Mouse (Mus musculus) midbrain, embryonic 14.5 days (tissue): ENCODE data around the gene Toe1. TPM values are rescaled to one million over a fixed set of nuclear protein-coding genes. Genes with fewer than 3 reads are reported as not detected.
A peak's percentile ranks its signal among the peaks of the same experiment; 100 is the strongest.
"Not testable (repeated sequence)": the region's sequence is repeated elsewhere in the genome, so short reads cannot be mapped to it uniquely, and the experiment has no call there.

Source experiments
- ATAC-seq: fragments of 200-750 bp; cut with Nextera tagmentation; 2 replicates; pipeline ENCODE4 v1.8.0; 2017; ENCODE audit warnings: moderate number of reproducible peaks, moderate library complexity; ENCODE audit not compliant: low FRiP score, low TSS enrichment
- DNase-seq: peaks from one replicate; pipeline ENCODE4 v3.0.0-alpha.2; 2015
- H3K27ac ChIP-seq: fragments of 300-500 bp; sonication (generic); replicated peaks from 2 replicates; pipeline ENCODE4 v1.5.1; 2014; ENCODE audit warnings: mild to moderate bottlenecking, low read depth, low read length, moderate library complexity
- H3K27me3 ChIP-seq: fragments of 300-500 bp; sonication (generic); 2 replicates; pipeline ENCODE4 v1.6.1; 2014; ENCODE audit warnings: low read length, control low read depth, mixed read lengths; ENCODE audit not compliant: control insufficient read depth, insufficient read depth
- H3K36me3 ChIP-seq: fragments of 300-500 bp; sonication (generic); 2 replicates; pipeline ENCODE4 v1.6.1; 2014; ENCODE audit warnings: low read length, control low read depth; ENCODE audit not compliant: control insufficient read depth, insufficient read depth
- H3K4me1 ChIP-seq: fragments of 300-500 bp; sonication (generic); 2 replicates; pipeline ENCODE4 v1.6.1; 2014; ENCODE audit warnings: mild to moderate bottlenecking, antibody characterized with exemption, low read length, control low read depth; ENCODE audit not compliant: control insufficient read depth, insufficient read depth
- H3K4me2 ChIP-seq: fragments of 300-500 bp; sonication (generic); 2 replicates; pipeline ENCODE4 v1.6.1; 2014; ENCODE audit warnings: mild to moderate bottlenecking, low read length, moderate library complexity
- H3K4me3 ChIP-seq: fragments of 300-500 bp; sonication (generic); replicated peaks from 2 replicates; pipeline ENCODE4 v1.5.1; 2014; ENCODE audit warnings: low read depth, low read length
- H3K9ac ChIP-seq: fragments of 300-500 bp; sonication (generic); replicated peaks from 2 replicates; pipeline ENCODE4 v1.6.1; 2014; ENCODE audit warnings: mild to moderate bottlenecking, low read length, moderate library complexity
- H3K9me3 ChIP-seq: fragments of 300-500 bp; sonication (generic); 2 replicates; pipeline ENCODE4 v1.6.1; 2016; ENCODE audit warnings: low read length, control low read depth, mixed read lengths; ENCODE audit not compliant: control insufficient read depth
- WGBS: fragments of 180-500 bp; shearing (Covaris S2); extraction: QIAGEN DNeasy Blood & Tissue Kit; methylation state at CpG from one replicate; pipeline ENCODE4 v1.1.7; 2014; 5-methylcytosine and 5-hydroxymethylcytosine counted together
- polyA plus RNA-seq: library from polyadenylated mRNA; unstranded; fragments of >200 nt; fragmentation: Nextera tagmentation; extraction: Ambion mirVana; gene quantifications from 2 replicates; pipeline ENCODE4 v1.2.1, GENCODE M21; 2014

The Toe1 gene
- polyA plus RNA-seq: 22.6 and 30.4 TPM in 2 replicates

DNA sequence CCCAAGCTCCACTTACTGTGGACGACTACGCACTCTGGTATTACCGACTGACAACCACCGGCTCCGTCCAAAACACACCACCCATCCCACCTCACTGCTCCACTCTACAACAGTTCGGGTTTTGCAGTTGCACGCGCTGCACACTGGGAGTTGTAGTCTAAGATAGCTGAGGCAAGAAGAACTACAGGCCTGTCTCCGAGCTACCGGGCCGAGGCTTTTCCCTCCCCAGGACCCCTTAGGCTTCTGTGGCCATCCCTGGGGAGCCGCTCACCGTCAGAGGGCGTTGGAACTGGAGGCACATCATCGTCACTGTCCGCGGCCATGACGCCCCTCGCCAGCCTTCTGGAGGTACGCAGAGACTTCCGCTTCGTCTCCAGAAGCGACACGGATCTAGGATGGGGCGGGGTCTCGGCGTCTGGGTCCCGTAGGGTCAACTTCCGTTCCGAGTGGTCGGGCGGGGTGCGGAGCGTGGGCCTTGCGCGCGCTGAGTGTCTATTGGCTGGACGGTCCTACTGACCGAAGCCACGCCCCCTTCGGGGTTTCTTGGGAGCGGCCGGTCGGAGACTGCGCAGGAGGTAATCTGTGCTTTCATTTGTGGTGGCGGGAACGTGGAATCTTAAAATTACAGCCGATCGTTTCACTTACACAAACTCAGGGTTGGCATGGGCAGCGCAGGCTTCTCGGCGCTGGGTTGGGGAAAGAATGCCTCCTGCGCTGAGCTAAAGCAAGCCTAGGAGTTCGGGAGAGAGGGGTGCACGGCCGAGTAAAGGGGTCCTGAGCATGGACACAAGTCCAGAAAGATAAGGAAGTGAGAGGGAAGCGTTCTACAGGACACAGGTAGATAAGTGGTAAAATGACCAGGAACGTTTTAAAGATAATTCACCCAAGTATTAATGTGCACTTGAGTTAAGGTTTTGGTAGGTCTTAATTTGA is at the start of gene Toe1, which contains the start of gene Mutyh:
TSS of gene Toe1 (minus strand) at position 444 of the 933 bp plus-strand sequence.
TSS of gene Mutyh (plus strand) at position 527 of the 933 bp plus-strand sequence.
- Histone ChIP-seq H3K27ac (peak within 1 kb of the TSS; percentile 89), H3K4me2 (peak within 1 kb of the TSS; percentile 60), H3K9me3 (no peaks in the 10 kb centered on the region), H3K4me1 (peaks cover 7% of the 10 kb centered on the region), H3K36me3 (peaks cover 32% of the 10 kb centered on the region), H3K9ac (peak within 1 kb of the TSS; percentile 78), H3K27me3 (no peaks in the 10 kb centered on the region), H3K4me3 (peak within 1 kb of the TSS; percentile 77)
- WGBS: under 1% methylated on average over 58 of the region's 58 CpGs
- ATAC-seq (peak; percentile 99), DNase-seq (peak; percentile 99)

DNA sequence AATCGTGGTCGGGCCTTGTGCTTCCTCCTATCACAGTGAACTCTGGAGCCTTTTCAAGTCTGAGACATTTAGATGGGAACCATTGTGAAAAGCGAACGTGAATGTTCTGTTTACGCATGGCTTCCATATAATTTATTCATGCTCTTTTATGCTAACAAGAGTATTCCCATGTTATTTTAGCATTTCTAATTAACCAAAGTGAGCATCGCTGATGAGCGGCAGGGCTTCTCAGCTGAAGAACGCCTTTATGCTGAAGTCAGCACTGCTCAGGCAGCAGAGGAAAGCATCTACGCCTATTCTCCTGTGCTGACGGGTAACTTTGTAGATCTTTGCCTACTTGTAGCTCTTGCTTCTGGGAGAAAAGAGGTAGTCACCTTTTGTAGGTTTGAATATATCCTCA is 49.8 kb upstream of the Toe1 start:
- no peak for ATAC-seq
- Histone ChIP-seq H3K9ac (no peak overlapping the region), H3K4me1 (peaks cover 6% of the 10 kb centered on the region; the same call in 1 of the 2 replicates), H3K36me3 (no peaks in the 10 kb centered on the region), H3K4me2 (no peak overlapping the region), H3K4me3 (no peak overlapping the region), H3K9me3 (no peaks in the 10 kb centered on the region), H3K27ac (no peak overlapping the region), H3K27me3 (no peaks in the 10 kb centered on the region)
- peak; percentile 45 for DNase-seq
- WGBS: 50% methylated on average over 10 of the region's 10 CpGs

DNA sequence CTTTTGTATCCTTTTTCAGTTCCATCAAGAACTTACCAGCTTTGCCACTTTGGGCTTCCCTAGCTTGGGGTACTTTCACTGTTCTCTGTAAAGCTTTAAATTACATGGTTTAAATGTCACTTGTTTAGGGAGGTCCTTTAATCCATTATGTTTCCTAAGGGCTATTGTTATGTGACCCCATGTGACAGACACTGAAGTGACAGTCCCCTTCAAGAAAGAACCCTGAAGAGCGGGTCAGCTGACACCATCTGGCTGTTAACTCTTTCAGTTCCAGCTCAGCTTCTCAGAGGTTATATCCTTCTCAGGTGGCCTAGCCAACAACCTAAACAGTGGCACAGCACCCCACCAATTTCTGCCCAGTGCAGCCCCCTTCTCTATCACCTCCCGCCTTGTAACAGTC is 46.8 kb upstream of the Toe1 start:
- no peak for ATAC-seq
- H3K27ac ChIP-seq: no peak overlapping the region

DNA sequence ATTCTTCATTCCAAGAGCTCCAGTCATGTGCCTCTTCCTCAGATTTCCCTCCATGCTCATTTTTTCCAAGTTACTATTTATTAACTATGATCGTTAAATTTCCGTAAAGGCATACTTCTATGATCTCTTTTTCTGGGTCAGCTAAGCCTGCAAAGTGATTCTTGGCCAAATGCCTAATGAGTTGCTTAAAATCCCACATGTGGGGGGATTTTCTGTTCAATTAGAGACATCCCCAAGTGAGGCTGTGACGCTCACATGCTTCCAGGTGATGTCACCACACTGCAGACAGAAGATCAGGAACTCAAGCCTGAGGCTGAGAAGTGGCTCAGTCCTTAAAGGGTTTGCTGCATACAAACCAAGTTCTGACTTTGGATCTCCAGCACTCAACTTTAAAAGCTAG is 42.5 kb upstream of the Toe1 start:
- Histone ChIP-seq H3K36me3 (no peaks in the 10 kb centered on the region), H3K27ac (no peak overlapping the region), H3K9me3 (no peaks in the 10 kb centered on the region), H3K27me3 (no peaks in the 10 kb centered on the region), H3K4me2 (no peak overlapping the region), H3K9ac (no peak overlapping the region), H3K4me3 (no peak overlapping the region), H3K4me1 (peaks cover 6% of the 10 kb centered on the region; the same call in 1 of the 2 replicates)
- no peak for ATAC-seq
- WGBS: 74% methylated on average over 3 of the region's 3 CpGs
- DNase-seq: peak; percentile 13

More for the DNA sequence above, 46.8 kb upstream of the Toe1 start:
- no peaks in the 10 kb centered on the region for H3K27me3 ChIP-seq
- no peak overlapping the region for H3K4me2 ChIP-seq
- peak; percentile 29 for DNase-seq
- no peaks in the 10 kb centered on the region for H3K9me3 ChIP-seq
- WGBS: 15% methylated on average over 2 of the region's 2 CpGs
- H3K4me1 ChIP-seq: peaks cover 6% of the 10 kb centered on the region; the same call in 1 of the 2 replicates
- no peak overlapping the region for H3K4me3 ChIP-seq
- no peak overlapping the region for H3K9ac ChIP-seq
- no peaks in the 10 kb centered on the region for H3K36me3 ChIP-seq

DNA sequence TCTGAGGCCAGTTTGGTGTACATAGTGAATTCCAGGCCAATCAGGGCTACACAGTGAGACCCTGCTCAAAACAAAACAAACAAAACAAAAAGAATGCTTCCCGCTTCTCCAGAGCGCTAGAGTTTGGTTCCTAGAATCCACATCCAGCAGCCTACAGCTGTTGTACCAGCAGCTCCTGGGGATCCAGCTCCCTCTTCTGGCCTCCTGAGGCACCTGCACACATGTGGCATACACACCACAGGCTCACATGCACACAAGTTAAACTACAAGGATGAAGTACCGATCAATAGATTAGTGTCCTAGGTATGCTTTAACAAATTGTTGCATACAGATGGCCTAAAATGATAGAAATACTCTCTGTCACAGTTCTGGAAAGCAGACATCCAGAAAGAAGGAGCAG is 36.9 kb upstream of the Toe1 start:
- no peaks in the 10 kb centered on the region for H3K4me1 ChIP-seq
- no peak overlapping the region for H3K27ac ChIP-seq
- WGBS: 97% methylated on average over 3 of the region's 3 CpGs
- H3K27me3 ChIP-seq: no peaks in the 10 kb centered on the region
- ATAC-seq (no peak), DNase-seq (no peak)
- H3K4me3 ChIP-seq: no peak overlapping the region
- no peaks in the 10 kb centered on the region for H3K36me3 ChIP-seq
- H3K9ac ChIP-seq: no peak overlapping the region
- H3K9me3 ChIP-seq: no peaks in the 10 kb centered on the region
- H3K4me2 ChIP-seq: no peak overlapping the region

DNA sequence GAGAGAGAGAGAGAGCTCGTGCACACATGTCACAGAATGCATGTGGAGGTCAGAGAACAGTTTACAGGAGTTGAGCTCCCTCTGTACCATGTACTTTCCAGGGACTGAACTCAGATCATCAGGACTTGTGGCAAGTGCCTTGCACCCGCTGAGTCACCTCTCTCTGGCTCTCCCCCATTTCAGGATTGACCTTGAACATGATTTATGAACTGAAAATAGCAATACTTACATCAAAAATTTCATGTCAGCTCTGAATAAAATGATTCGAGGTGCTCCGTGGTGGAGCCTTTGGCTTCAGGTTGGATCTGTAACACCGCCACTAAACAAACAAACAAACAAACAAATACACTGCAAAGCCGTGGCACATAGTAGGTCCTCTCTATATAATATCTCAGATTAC is 33.4 kb upstream of the Toe1 start:
- Histone ChIP-seq H3K27me3 (no peaks in the 10 kb centered on the region), H3K4me2 (no peak overlapping the region), H3K9ac (no peak overlapping the region), H3K27ac (no peak overlapping the region), H3K4me3 (no peak overlapping the region), H3K9me3 (no peaks in the 10 kb centered on the region), H3K36me3 (no peaks in the 10 kb centered on the region), H3K4me1 (no peaks in the 10 kb centered on the region)
- DNase-seq: no peak
- WGBS: 90% methylated on average over 6 of the region's 6 CpGs
- no peak for ATAC-seq

DNA sequence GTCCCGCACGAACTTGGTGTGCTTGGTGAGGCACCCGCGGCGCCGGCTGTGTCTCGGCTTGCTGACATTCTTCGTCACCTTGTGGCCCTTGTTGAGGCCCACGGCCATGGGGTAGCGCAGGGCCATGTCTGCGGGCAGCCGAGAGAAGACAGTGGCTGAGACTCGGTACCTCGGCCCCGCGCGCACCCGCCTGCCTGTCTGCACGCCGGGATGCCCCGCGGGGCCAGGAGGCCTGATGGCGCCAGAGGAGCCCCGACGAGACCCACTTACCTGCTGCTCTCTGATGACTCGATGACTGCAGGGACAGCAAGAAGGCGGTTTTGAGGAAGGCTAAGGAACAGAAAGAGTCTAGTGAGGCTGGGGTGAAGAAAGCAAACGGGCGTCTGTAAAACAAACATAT is 32.7 kb upstream of the Toe1 start:
- H3K27ac ChIP-seq, H3K4me2 ChIP-seq, H3K27me3 ChIP-seq, ATAC-seq, DNase-seq, H3K9me3 ChIP-seq, H3K36me3 ChIP-seq, H3K9ac ChIP-seq, H3K4me1 ChIP-seq, H3K4me3 ChIP-seq: not testable (repeated sequence)
- 44% methylated on average over 20 of the region's 29 CpGs for whole genome bisulfite sequencing

DNA sequence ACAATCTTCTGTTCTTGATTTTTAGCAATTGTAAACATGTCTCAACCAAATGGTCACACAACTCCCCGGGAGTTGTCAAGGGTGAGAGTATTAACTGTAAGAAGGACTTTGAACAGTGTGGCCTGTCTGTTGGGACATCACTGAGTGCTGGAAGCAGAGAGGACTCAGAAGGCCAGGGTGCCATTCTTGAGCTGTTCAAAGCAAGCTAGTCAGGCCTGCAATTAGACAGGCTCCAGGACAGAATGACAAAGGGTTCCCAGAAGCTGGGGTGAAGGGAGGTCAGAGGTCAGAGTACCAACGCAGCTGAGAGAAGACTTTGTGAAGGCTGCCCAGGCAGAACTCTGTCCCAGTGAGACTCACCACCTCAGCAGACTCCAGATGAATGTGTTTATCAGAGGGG is 31.6 kb upstream of the Toe1 start:
- Histone ChIP-seq H3K27ac (no peak overlapping the region), H3K4me1 (no peaks in the 10 kb centered on the region), H3K36me3 (no peaks in the 10 kb centered on the region), H3K4me2 (no peak overlapping the region), H3K9me3 (no peaks in the 10 kb centered on the region), H3K27me3 (no peaks in the 10 kb centered on the region), H3K9ac (no peak overlapping the region), H3K4me3 (no peak overlapping the region)
- WGBS: 6% methylated on average over 2 of the region's 2 CpGs
- no peak for ATAC-seq
- no peak for DNase-seq

DNA sequence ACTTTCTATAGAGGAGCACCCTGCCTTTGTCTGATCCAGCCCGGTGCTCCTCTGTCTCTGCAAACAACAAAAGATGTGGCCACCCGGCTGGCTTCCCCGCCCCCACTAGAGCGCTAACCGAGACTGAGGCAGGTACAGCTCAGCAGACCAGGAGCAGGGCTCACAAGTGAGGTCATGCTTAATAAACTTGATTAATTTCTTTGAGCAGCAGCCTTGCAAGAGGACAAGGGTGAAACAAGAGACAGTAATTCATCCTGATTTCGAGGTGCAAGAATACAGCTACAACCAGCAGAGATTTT is 22.6 kb upstream of the Toe1 start:
- peak overlapping the region; percentile 44 for H3K9ac ChIP-seq
- peaks cover 9% of the 10 kb centered on the region for H3K4me1 ChIP-seq
- H3K4me3 ChIP-seq: no peak overlapping the region
- WGBS: 4% methylated on average over 6 of the region's 6 CpGs
- no peaks in the 10 kb centered on the region for H3K27me3 ChIP-seq
- H3K36me3 ChIP-seq: no peaks in the 10 kb centered on the region
- no peaks in the 10 kb centered on the region for H3K9me3 ChIP-seq
- peak; percentile 59 for DNase-seq
- peak overlapping the region; percentile 43 for H3K27ac ChIP-seq
- ATAC-seq: 0 out of 2 replicates have a peak, but pooled peaks have one; percentile 48
- no peak overlapping the region for H3K4me2 ChIP-seq
